Mouse (Mus musculus): Measurements from ENCODE around the gene Vmn2r86. TPM values are rescaled to one million over a fixed set of nuclear protein-coding genes. Genes with fewer than 3 reads are reported as not detected.

Vmn2r86 gene
- polyA plus RNA-seq, 1 experiment from 2014 or later = not detected

Other genes starting within 250 kb of the Vmn2r86 start
- not detected in 2 replicates for gene Olfr827, start 241.6 kb downstream of the Vmn2r86 start, polyA plus RNA-seq (2015; fragmentation: Nextera tagmentation; extraction: Ambion mirVana)
- not detected in 2 replicates for gene Neurod4, start 175.8 kb downstream of the Vmn2r86 start, polyA plus RNA-seq (2015; fragmentation: Nextera tagmentation; extraction: Ambion mirVana)
- gene Tespa1, start 133.2 kb downstream of the Vmn2r86 start, polyA plus RNA-seq (2015; fragmentation: Nextera tagmentation; extraction: Ambion mirVana) = 0.28 and 0.34 TPM in 2 replicates
- not detected in 2 replicates for gene Vmn2r84, start 61.7 kb downstream of the Vmn2r86 start, polyA plus RNA-seq (2015; fragmentation: Nextera tagmentation; extraction: Ambion mirVana)
- not detected in 2 replicates for gene Vmn2r85, start 26.3 kb downstream of the Vmn2r86 start, polyA plus RNA-seq (2015; fragmentation: Nextera tagmentation; extraction: Ambion mirVana)
- gene Vmn2r87, start 41.3 kb upstream of the Vmn2r86 start, polyA plus RNA-seq (2015; fragmentation: Nextera tagmentation; extraction: Ambion mirVana) = not detected in 2 replicates

All from heart, embryonic 13.5 days (tissue).